Mouse (Mus musculus) right cerebral cortex, postnatal 25 days (tissue): ENCODE data around the gene Ppp1r3g.
"Not testable (repeated sequence)": the region's sequence is repeated elsewhere in the genome, so short reads cannot be mapped to it uniquely, and the experiment has no call there.

ENCODE experiments used
- DNase-seq: peaks from one replicate; pipeline ENCODE4 v3.0.0; 2022

Gene Ppp1r3g

DNA sequence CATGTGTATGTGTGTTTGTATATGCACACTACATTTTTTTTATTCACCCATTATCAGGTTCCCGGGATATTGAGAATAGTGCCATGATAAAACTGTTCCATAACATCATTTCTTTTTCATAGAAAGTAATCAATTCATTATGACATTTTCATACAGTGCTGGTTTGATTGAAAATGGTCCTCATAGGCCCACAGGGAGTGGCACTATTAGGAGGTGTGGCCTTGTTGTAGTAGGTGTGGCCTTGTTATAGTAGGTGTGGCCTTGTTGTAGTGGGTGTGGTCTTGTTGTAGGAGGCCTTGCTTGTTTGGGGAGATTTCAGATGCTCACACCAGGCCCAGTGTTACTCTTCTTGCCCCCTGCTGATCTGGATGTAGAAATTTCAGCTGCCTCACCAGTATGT is at the start of gene Ppp1r3g:
Gene Ppp1r3g (plus strand): TSS at position 301 of the 400 bp plus-strand sequence.
- no peak for DNase-seq

DNA sequence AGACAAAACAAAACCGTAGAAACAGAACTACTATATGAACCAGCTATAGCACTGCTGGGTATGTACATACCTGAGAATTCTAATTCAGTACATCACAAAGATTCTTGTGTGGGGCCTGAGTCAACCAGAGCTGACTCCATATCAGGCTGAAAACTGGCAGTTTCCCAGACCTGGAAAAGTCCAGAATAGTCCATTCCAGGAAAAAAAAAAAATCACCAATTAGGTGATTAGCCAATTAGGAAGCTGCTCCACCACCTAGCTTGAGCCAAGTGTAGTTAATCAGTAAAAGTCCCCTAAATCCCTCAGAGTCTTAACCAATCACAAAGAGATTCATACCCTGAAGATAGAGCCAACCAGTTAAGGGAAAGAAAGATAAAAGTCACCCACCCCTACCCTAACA is 47.2 kb upstream of the Ppp1r3g start:
- no peak for DNase-seq

DNA sequence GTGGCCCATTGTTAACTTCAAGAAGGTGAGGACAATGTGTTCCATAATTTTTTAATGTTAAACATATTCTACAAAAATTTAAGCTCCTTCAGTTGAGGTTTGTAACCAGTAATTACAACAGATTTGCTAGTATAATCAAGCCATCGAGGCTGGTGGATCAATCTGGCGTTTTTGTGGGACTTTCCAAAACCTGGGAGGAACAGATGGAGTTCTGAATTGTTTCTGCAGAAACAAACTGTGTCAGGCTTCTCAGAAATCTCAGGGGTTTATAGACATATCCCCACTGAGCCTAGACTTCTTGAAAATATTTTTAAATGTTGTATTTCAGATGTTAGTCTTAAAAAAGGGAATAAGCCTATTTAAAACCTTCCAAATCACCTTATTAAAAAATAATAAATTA is 20.6 kb upstream of the Ppp1r3g start:
- DNase-seq = no peak

DNA sequence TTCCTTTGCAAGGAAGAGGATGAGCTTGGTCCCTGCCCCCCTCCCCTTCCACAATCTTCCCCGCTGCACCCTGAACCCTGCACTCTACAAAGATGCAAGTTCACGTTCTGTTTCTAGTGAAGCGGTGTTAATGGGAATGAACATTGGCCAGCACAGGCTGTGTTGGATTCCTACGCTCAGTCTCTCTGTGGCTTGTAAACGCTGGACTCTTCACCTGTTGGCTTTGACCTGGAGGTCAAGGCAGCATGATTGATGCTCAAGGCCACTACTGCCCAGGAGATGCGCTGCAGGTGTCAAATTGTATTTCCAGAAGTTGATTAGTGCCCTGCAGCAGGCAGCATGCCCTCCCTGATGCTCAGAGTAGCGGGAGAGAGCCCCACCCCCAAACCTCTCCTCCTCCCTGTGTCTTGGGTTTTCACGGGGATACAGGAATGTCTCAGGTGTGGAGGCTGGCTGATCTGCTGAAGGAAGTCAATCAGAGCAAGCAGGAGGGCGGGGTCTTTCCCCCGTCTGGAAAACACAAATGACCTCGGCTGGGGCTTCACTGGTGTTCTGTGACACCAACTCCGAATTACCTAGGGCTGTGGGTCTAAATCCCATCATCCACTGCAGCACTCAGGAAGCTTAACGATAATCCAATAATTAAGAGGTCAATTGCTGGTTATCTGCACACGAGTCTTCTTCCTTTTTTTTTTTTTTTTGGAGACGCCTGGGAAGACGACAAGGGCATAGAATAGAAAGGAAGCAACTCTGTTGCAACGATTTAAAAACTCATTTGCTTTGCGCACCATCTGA is 18.6 kb upstream of the Ppp1r3g start:
- no peak for DNase-seq

DNA sequence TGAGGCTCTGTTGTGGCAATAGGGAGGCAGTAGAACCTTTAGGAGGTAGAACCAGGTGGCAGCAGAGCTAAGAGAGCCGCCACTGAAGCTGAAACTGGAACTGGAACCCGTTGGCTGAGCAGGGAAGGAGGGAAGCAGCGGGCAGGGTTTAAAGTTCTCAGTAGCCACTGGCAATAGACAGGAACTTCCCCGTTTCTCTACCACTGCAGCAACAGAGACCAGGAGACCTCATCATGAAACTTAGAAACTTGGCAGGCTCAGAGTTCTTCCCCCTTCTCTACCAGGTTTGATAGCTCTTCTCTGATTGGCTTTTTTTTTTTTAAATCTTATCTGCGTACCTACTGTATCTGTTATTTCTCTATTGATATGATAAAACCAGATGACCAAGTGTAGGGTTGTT is 17.7 kb upstream of the Ppp1r3g start:
- DNase-seq = no peak

DNA sequence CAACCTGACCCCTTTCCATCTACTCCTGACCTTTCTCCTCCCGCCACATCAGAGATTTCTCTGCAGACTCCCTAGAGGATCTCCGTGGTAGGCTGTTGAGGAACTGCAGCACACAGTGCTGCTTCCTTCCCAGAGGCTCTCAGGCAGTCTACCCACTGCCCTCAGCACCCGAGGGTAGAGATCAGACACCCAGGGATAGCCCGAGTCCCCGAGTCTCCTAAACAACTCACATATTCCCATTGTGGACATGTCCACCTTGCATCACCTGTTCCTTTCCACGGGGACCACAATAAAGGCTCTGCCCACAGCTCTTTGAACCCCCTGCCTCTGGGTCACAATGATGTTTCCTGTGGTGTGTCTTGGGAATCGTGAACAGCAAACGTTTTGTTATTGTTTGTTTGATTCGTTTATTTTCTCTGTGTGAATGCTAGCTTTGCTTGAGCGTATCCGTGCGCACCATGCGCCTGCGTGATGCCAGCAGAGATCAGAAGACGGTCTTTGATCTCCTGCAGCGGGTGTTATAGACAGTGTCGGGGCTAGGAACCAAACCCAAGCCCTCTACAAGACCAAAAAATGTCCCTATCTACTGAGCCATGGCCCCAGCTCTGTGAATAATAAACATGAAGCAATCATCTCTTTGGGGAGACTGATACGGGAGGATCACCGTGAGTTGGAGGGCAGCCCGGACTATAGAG is 11.8 kb upstream of the Ppp1r3g start:
- no peak for DNase-seq

DNA sequence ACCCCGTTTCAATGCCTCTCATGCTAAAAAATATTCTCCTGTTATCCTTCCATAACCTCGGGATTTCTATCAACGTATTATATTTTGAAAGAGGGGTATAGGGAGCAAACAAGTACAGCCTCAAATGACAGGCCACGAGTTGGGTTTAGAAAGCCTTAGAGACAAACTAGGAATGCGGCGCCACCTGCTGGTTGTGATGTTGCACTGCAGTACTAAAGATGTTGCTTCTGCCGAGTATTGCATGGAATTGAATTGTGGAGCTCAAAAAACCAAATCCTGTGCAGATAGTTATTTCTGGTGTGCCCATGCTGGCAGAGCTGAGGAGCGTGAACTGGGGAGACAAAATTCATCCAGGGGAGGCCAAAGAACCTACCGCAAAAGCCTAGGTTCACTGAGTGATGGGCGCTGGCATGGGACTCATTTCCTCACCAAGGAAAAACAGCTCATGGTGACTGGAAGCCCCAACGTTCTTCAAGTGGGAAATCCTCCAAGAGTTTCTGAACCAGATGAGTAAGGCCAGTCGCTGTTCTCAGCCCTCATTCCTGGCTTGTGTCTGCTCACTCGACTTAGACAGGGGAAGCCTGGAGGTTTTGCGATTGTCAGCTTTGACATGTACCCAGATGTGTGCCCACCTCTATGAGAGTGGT is 11.2 kb upstream of the Ppp1r3g start:
- peak; percentile 71 for DNase-seq

DNA sequence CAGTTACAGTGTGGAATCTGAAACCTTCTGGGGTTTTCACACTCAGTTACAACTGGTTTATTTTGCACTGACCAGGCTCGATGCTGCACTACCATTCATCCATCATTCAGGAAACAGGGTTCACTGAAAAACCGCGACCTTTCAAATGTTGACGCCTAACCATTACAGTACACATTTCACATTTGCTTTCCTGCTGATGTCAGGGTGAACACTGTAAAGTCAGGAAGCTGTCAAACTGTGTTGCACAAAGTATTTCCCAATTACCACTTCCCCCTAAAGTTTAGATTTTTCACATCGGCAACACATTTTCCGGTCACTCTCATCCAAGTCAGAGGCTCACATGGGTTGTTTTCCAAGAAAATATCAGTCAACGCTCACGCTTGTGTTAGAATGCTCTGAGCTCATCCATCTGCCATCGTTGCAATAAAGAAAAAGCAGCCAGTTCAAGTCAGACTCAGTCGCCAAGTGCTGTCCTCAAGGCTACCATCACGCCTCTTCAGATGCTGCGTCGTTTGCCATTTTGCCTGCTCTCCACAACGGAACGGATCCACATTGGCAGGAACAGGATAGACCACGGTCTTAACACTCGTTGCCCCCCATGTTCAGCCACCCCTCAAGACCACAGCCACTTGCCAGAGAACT is 8.7 kb upstream of the Ppp1r3g start:
- no peak for DNase-seq

DNA sequence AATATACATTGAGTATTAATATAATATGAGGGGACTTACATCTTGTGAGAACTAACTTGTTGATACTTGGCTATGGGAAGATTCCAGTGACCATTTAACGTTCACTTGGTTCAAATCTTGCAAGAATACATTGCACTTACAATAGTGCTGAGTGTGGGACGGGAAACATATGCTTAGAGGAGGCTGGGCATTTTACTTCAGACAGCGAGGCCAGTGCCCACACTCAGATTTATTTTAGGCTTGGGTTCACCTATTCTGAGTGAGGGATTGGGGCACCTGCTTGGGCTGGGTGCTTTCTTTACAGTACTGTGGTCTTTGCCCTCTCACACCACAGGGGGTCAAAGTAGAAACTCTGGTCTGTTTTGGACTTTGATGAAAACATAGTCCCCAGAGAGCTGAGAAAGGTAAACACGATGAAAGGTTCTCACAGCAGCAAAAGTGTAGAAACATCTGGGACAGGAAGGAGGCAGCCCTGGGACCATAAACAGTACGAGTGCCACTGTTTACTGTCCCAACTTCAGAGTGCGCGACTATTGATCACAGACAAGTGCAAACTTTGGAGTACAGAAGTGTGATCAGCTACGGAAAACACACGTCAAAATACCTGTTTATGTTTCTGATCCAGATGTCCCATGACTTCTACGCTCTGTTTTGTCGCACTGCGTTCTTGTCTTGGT is 890 bp downstream of the Ppp1r3g start:
- no peak for DNase-seq

DNA sequence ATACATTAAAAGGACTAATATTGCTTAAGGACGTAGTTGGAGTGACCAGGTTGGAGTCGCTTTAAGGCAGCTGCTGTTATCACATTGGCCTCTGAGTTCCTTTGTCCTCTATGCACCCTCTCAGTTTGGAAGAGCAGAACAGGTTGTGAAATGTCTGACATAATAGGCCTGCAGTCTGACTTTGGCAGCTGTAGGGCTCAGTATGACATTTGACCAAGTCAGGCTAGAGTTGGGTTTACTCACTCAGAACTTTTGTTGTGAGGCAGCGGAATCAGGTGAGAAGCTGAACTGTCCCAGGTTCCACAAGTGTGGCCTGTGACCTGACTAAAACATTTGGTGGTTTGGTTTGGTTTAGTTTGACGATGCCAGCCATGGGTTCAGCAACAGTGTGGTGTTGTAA is 4.9 kb downstream of the Ppp1r3g start:
- DNase-seq = no peak

DNA sequence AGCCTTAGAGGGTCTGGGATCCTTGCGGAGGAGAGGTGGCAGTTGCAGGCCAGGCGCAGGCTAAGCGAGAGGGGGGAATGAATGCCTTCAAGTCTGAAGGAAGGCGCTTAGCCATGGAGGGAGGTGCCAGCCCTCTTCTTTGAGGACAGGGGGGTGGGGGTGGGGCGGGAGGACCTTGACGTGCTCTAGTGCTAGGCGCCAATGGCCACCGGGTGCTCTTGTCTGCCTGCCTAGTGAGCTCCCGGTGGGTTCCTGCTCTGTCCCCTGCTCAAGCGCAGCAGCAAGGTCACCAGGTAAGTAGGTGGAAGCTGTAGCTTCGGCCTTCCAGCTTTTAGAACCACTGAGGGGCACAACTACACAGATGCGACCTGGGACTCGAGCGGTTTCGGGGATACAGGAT is 9.1 kb downstream of the Ppp1r3g start:
- DNase-seq = no peak

DNA sequence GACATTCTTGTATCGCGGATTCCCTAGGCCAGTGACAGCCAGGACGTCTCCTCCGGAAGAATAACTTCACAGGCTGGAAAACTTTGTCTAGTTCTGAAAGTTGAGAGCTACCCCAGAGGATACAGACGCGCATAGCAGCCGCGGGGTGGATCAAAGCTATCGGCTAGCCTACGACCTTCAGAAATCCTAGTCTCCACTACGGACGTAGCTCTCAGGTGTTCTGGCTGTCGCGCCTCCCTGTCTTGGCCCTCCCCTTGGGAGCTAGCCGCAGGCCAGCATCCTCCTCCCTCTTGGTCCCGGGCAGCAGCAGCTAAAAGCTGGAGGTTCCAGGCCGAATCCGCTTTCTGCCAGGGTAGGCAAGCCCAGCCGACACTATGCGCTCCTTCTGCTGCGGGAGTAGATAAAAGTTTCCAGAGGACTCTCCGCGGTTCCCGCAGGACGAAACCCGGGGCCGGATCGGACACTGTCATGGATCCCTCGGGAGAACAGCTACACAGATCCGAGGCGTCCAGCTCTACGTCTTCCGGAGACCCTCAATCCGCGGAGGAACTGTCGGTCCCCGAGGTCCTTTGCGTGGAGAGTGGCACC is 9.6 kb downstream of the Ppp1r3g start:
- peak; percentile 37 for DNase-seq

DNA sequence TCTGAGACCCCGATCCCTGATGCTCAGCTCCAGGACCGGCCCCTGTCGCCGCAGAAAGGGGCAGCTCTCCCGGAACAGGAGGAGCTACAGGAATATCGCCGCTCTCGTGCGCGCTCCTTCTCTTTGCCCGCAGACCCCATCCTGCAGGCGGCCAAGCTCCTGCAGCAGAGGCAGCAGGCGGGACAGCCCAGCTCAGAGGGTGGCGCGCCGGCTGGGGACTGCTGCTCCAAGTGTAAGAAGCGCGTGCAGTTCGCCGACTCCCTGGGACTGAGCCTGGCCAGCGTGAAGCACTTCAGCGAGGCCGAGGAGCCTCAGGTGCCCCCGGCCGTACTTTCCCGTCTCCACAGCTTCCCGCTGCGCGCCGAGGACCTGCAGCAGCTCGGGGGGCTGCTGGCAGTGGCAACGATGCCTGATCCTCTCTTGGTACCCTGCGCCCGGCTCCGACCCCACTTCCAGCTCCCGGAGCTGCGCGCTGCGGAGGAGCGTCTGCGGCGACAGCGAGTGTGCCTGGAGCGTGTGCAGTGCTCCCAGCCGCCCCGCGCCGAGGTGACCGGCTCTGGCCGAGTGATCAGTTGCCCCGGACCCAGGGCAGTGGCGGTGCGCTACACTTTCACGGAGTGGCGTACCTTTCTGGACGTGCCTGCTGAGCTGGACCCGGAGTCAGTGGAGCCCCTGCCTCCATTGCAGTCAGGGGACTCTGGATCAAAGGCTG is 10.2 kb downstream of the Ppp1r3g start:
- DNase-seq = no peak

DNA sequence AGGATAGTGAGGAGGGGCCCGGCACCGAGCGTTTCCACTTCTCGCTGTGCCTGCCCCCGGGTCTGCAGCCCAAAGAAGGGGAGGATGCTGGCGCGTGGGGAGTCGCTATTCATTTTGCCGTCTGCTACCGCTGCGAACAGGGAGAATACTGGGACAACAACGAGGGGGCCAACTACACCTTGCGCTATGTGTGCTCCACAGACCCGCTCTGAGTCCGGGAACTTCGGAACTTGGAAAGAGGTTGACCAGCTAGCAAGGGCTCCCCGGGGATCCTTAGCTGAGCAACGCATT is 10.7 kb downstream of the Ppp1r3g start:
- no peak for DNase-seq

DNA sequence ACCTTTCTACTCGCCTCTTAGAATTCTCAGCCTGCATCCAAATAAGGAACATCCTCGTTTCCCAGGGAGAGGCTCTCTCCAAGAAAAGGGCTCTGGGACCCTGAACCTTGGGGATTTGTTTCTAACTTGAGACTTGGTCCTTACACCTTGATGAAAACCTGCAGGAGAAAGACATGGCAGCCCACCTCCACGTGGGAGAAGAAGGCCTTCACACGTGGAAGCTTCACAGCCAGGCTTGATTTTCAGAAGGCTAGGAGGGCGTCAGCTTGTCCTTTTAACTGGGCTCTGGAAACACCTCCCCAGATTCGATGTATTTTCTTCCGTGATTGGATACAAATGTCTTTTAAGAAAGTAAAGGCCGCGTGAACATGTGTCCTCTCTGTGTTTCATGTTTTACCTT is 11.2 kb downstream of the Ppp1r3g start:
- no peak for DNase-seq

DNA sequence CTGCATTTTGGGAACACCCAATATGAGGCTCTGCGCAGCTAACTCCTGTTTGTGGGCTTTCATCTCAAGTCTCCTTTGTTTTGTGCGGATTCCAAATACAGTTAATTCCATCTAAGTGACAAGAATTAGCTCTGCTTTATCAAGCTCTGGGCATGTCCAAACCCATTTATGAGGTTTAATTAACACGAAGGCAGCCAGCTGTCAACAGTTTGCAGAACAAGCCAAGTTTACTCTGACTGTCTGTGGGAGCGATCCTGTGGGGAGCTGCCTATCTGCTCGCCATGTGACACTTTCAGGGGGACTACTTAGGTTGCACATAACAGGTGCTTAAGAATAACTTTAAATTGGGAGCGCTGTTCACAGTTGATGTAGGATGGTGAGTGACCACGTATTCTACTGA is 18.3 kb downstream of the Ppp1r3g start:
- no peak for DNase-seq

DNA sequence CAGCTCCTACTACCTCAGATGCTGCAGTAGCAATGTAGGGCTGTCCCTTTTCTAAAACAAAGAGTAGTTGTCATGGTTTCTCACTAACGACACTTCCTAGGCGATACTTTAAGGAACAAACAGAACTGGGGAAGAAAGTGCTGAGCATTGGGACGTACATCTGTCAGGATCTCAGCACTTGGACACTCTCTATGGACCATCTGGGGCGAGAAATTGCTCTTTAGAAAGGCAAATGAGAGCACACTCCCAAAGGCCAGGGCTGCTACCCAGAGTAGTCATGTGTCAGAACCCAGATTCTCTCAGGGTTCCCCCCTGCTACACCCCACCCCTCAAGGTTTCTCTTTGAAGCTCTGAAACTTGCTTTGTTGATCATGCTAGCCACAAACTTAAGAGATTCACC is 21.8 kb downstream of the Ppp1r3g start:
- no peak for DNase-seq

DNA sequence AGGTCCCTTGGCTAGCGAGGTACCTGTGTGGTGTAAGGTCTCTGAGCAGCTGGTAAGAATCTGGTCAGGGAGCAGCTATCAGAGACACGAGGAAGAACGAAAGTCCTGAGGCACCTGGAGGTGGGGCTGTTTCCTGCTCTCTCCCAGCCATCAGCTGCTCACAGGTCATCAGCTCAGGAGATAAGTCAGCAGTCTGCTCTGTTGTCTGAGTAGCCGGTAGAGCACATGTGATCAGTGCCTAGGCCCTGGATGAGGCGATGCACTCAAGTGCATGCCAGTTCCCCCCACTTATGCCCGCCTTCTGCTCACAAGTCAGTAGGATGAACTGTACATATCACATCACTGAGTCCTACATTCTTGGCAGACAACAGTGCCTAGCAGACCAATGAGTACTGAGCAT is 24.3 kb downstream of the Ppp1r3g start:
- no peak for DNase-seq

DNA sequence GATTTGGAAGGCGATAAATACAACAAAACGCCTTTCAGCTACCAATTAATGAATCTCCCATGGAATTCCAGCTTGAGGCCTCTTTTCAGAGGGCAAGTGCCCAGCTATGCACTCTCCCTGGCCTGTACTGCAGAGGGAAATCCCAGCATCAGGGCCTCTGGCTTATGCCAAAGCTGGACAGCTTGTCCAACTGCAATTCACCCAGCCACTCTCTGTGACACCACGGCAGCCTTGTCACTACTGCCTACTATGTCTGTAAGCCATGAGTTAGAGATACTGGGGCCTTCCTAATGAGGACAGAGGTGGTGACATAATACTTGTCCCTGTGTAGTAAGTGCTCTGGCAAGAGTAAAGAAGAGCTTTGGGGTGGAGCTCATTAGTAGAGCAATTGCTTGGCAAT is 30.7 kb downstream of the Ppp1r3g start:
- no peak for DNase-seq

DNA sequence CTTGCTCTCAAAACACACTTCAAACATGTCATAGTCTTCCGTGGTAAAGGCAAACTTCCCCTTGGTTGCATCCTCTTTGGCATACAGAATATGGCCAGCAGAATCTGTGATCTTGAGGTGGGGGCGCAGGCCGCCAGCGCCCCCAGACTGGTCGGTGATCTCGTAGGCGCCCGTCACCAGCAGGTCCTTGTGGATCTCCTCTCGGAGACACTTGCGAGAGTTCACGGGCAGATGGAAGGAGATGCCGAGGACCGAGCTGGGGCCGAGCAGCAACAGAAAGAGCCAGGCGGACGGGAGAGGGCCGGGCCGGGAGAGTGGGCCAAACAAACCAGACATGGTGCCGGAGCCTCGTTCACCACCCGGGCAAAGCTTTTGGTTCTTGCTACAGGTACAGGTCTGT is 32.5 kb downstream of the Ppp1r3g start:
- not testable (repeated sequence) for DNase-seq

DNA sequence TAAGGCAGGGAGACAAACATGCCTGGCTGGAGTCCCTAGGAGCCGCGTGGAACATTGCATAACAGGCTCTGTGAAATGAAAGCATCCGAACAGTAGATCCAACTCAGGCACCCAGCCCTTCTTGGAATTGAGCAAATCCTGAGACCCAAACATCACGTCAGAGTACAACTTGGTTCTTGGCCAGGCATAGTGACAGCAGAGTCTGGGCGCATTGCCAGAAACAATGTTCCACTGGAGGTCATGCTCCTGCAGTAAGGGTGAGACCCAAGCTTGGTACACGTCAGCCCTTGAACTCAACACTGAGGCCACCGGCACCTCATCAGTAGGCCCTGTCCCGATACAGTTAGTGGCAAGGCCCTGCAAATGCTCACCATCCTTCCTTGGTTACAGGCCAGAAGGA is 35.4 kb downstream of the Ppp1r3g start:
- DNase-seq = peak; percentile 32

DNA sequence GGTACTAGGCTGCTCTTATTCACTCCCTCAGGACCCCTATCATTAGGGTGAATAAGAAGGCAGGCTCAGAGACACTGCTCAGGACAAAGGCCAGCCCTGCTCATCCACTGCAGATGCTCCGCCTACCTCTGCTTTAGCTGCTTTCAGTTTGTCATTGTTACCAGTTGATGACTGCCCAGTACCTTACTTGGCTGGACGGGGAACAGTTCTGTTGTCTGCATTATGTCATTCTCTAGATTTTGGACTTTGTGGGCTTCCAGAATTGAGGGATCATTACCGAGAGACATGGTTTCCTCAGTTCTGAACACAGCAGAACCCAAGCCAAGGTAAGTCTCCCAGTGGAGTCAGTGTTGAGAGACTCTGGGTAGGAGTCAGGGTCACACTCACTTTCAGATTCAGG is 36.6 kb downstream of the Ppp1r3g start:
- DNase-seq = no peak
